Mouse (Mus musculus): ENCODE measurements at regions not wholly inside any gene's neighbourhood (a gene's known extent, or its start where the extent isn't known, plus 50 kb on each side); places are given as distances from the start of the nearest gene placed in this dataset.

DNA sequence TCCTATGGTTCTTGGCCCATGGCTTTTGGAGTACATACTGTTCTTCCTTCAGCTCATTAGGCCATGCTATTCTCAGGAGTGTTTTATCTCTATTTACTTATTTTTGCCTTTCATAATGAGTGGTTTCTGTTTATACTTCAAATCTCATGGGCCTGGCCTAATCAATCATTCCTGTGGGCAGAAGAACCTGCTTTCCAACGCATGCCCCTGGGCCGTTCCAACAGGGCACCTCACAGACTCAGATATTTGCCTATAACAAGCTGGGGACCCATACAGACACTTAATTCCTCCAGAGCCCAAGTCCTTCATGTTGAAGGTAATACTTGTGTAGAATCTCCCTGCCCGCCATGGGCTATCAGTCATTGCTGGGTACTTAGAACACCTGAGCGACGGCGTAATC, 59.7 kb upstream of the Slc45a1 start:
- no peak for TF ChIP-seq CTCF (conservative IDR thresholded peaks at IDR 0.05; ENCODE audit: low read length)
- no peak for TF ChIP-seq POU5F1 (IDR thresholded peaks at IDR 0.05; ENCODE audit: borderline replicate concordance, low read length)
- TF ChIP-seq NANOG (IDR thresholded peaks at IDR 0.05; ENCODE audit: borderline replicate concordance, low read length), result no peak

Data from E14TG2a.4 (cell line).